39 mouse cellular contexts compared by ENCODE assay signal in the genomic region with DNA sequence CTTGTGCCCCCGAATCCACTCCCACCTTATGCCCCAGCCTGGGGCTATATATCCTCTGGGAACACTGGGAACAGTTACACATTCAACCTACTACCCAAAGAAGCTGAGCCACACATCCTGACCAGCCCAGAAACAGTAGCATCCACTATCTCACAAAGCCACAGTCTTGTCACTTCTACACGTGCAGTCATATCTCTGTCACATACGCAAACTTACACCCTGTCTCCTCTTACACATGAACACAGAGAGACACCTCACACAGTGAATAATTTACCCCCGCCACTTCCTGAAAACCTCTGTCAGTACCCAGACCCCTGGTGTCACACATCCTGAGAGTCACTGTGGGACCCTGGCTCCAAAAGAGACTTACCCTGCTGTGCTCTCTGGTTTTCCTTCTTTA. TPM values are rescaled to one million over a fixed set of nuclear protein-coding genes. Genes with fewer than 3 reads are reported as not detected.
DNase-seq lines count a peak whose midpoint lies in the region; ATAC-seq and TF ChIP-seq lines count a peak whose summit lies in the region.
"Had no signal": no experiment of that assay in that cellular context is flagged by ENCODE, and none has a peak within 500 bp of the region (broad histone marks: within the 10 kb centered on the region; RNA-seq: fewer than 3 reads in every experiment).

No protein-coding gene starts in this region.

- no peak overlapping the region for H3K4me2 ChIP-seq in stomach, embryonic 15.5 days
- H3K4me2 ChIP-seq in stomach, postnatal 0 days (replicated peaks; ENCODE audit: low read depth), result no peak overlapping the region
- peak overlapping the region; percentile 70 for H3K4me2 ChIP-seq in liver, embryonic 16.5 days (ENCODE audit: low read depth, low read length)
- no peak overlapping the region for H3K4me2 ChIP-seq in forebrain, embryonic 11.5 days (ENCODE audit: low read depth, low read length, severe bottlenecking)
- H3K4me2 ChIP-seq: embryonic facial prominence, embryonic 12.5 days; forebrain, embryonic 13.5 days; heart, embryonic 11.5 days; hindbrain, embryonic 14.5 days; limb, embryonic 15.5 days; lung, embryonic 15.5 days; midbrain, embryonic 13.5 days had no signal

- H3K9me3 ChIP-seq in erythroblast, embryonic 14.5 days (ENCODE audit: control insufficient read depth, low read length), result peaks cover 7% of the 10 kb centered on the region
- no peaks in the 10 kb centered on the region for H3K9me3 ChIP-seq in stomach, embryonic 15.5 days
- H3K9me3 ChIP-seq in stomach, postnatal 0 days (ENCODE audit: control insufficient read depth, low read length), result no peaks in the 10 kb centered on the region
- H3K9me3 ChIP-seq in liver, embryonic 16.5 days (replicated peaks; ENCODE audit: control insufficient read depth, low read length), result no peaks in the 10 kb centered on the region
- H3K9me3 ChIP-seq in forebrain, embryonic 11.5 days (ENCODE audit: control insufficient read depth, low read length), result no peaks in the 10 kb centered on the region
- H3K9me3 ChIP-seq: embryonic facial prominence, embryonic 12.5 days; forebrain, embryonic 13.5 days; limb, embryonic 10.5 days; limb, embryonic 15.5 days; lung, embryonic 15.5 days; midbrain, embryonic 13.5 days had no signal

- no peak overlapping the region for H3K9ac ChIP-seq in stomach, embryonic 15.5 days
- H3K9ac ChIP-seq in stomach, postnatal 0 days (ENCODE audit: low read length), result no peak overlapping the region
- H3K9ac ChIP-seq in liver, embryonic 16.5 days (ENCODE audit: low read depth, low read length), result peak overlapping the region; percentile 56
- H3K9ac ChIP-seq in forebrain, embryonic 11.5 days (ENCODE audit: low read length), result no peak overlapping the region
- H3K9ac ChIP-seq: embryonic facial prominence, embryonic 12.5 days; forebrain, embryonic 13.5 days; hindbrain, embryonic 14.5 days; limb, embryonic 15.5 days; lung, embryonic 15.5 days; midbrain, embryonic 13.5 days had no signal

- no peak for DNase-seq in stomach, postnatal 0 days (ENCODE audit: low spot score)
- no peak for DNase-seq in left cerebral cortex, adult 8-10 months (ENCODE audit: low spot score in 2 of 2)
- no peak for DNase-seq in forebrain, embryonic 11.5 days (ENCODE audit: low spot score)
- DNase-seq: adrenal gland, postnatal 10 days; cerebellum, adult 8-10 months; cerebellum, postnatal 25 days; embryo, embryonic 11 days; gastrocnemius, postnatal 25 days; heart, adult 18-20 months; heart, postnatal 4 days; kidney, adult 18-20 months; kidney, postnatal 36 days; retina, postnatal 1 day; right cerebral cortex, postnatal 14 days; thymus, adult 18-20 months; thymus, postnatal 36 days had no signal

- H3K36me3 ChIP-seq in erythroblast, embryonic 14.5 days (ENCODE audit: control insufficient read depth), result no peaks in the 10 kb centered on the region
- no peaks in the 10 kb centered on the region for H3K36me3 ChIP-seq in stomach, embryonic 15.5 days
- no peaks in the 10 kb centered on the region for H3K36me3 ChIP-seq in stomach, postnatal 0 days (ENCODE audit: control insufficient read depth, insufficient read depth, low read length)
- H3K36me3 ChIP-seq in liver, embryonic 16.5 days (ENCODE audit: control insufficient read depth, insufficient read depth), result no peaks in the 10 kb centered on the region
- H3K36me3 ChIP-seq in forebrain, embryonic 11.5 days (ENCODE audit: control insufficient read depth, insufficient read depth, low read length), result no peaks in the 10 kb centered on the region
- H3K36me3 ChIP-seq: embryonic facial prominence, embryonic 12.5 days; limb, embryonic 10.5 days; limb, embryonic 15.5 days; lung, embryonic 15.5 days; midbrain, embryonic 13.5 days had no signal

- H3K27ac ChIP-seq in stomach, embryonic 15.5 days, result no peak overlapping the region
- no peak overlapping the region for H3K27ac ChIP-seq in stomach, postnatal 0 days (replicated peaks)
- H3K27ac ChIP-seq in liver, embryonic 16.5 days (ENCODE audit: low read length), result peak overlapping the region; percentile 74
- H3K27ac ChIP-seq in forebrain, embryonic 11.5 days (ENCODE audit: low read depth, low read length), result no peak overlapping the region
- H3K27ac ChIP-seq: embryonic facial prominence, embryonic 12.5 days; forebrain, embryonic 13.5 days; hindbrain, embryonic 14.5 days; limb, embryonic 15.5 days; lung, embryonic 15.5 days; midbrain, embryonic 13.5 days had no signal

- no peak for ATAC-seq in erythroblast, adult 5-6 weeks (replicated peaks; ENCODE audit: low FRiP score, poor library complexity, severe bottlenecking)
- ATAC-seq in stomach, embryonic 15.5 days (ENCODE audit: insufficient read depth, low FRiP score, low read depth), result peak; percentile 63; the same call in 1 of the 2 replicates
- ATAC-seq in stomach, postnatal 0 days (ENCODE audit: low FRiP score, low TSS enrichment), result no peak
- peak; percentile 83 for ATAC-seq in liver, embryonic 16.5 days (ENCODE audit: low read depth)
- no peak for ATAC-seq in forebrain, embryonic 11.5 days (replicated peaks; ENCODE audit: low FRiP score)
- no peak for ATAC-seq in erythroid progenitor cell, adult 5-6 weeks (replicated peaks; ENCODE audit: low FRiP score, poor library complexity, severe bottlenecking)
- ATAC-seq: forebrain, embryonic 13.5 days; midbrain, embryonic 13.5 days had no signal

- TF ChIP-seq CTCF in stomach, postnatal 0 days (IDR thresholded peaks at IDR 0.05; ENCODE audit: low read depth), result no peak

- H3K4me3 ChIP-seq in erythroblast, embryonic 14.5 days (replicated peaks), result peak overlapping the region; percentile 55
- H3K4me3 ChIP-seq in stomach, embryonic 15.5 days (replicated peaks), result no peak overlapping the region
- no peak overlapping the region for H3K4me3 ChIP-seq in stomach, postnatal 0 days (ENCODE audit: low read depth, low read length)
- H3K4me3 ChIP-seq in liver, embryonic 16.5 days (ENCODE audit: low read depth, low read length), result peak overlapping the region; percentile 49
- H3K4me3 ChIP-seq in forebrain, embryonic 11.5 days (ENCODE audit: low read depth, low read length), result no peak overlapping the region
- H3K4me3 ChIP-seq: embryonic facial prominence, embryonic 12.5 days; forebrain, embryonic 13.5 days; limb, embryonic 10.5 days; limb, embryonic 15.5 days; lung, embryonic 15.5 days; midbrain, embryonic 13.5 days had no signal

- 71% methylated on average over 4 of the region's 4 CpGs for WGBS in stomach, embryonic 15.5 days
- WGBS in stomach, postnatal 0 days, result 69% methylated on average over 4 of the region's 4 CpGs
- 25% methylated on average over 4 of the region's 4 CpGs for WGBS in liver, embryonic 16.5 days (ENCODE audit: insufficient replicate concordance)
- 75% methylated on average over 4 of the region's 4 CpGs for WGBS in forebrain, embryonic 11.5 days

- peaks cover 37% of the 10 kb centered on the region for H3K4me1 ChIP-seq in erythroblast, embryonic 14.5 days (ENCODE audit: control insufficient read depth)
- H3K4me1 ChIP-seq in stomach, embryonic 15.5 days, result no peaks in the 10 kb centered on the region
- H3K4me1 ChIP-seq in stomach, postnatal 0 days (replicated peaks; ENCODE audit: control insufficient read depth, insufficient read depth), result no peaks in the 10 kb centered on the region
- H3K4me1 ChIP-seq in liver, embryonic 16.5 days (ENCODE audit: control insufficient read depth, low read depth, low read length), result peaks cover 34% of the 10 kb centered on the region
- no peaks in the 10 kb centered on the region for H3K4me1 ChIP-seq in forebrain, embryonic 11.5 days (replicated peaks; ENCODE audit: control insufficient read depth, insufficient read depth, low read length)
- H3K4me1 ChIP-seq: lung, embryonic 15.5 days had no signal

- no peak for TF ChIP-seq EP300 in stomach, postnatal 0 days (optimal IDR thresholded peaks at IDR 0.05)

- peaks cover 9% of the 10 kb centered on the region for H3K27me3 ChIP-seq in erythroblast, embryonic 14.5 days (ENCODE audit: control insufficient read depth)
- H3K27me3 ChIP-seq in stomach, embryonic 15.5 days (replicated peaks), result no peaks in the 10 kb centered on the region
- H3K27me3 ChIP-seq in stomach, postnatal 0 days (ENCODE audit: control insufficient read depth, insufficient read depth, low read length), result no peaks in the 10 kb centered on the region
- H3K27me3 ChIP-seq in liver, embryonic 16.5 days (ENCODE audit: control insufficient read depth, insufficient read depth, low read depth, low read length), result no peaks in the 10 kb centered on the region
- H3K27me3 ChIP-seq in forebrain, embryonic 11.5 days (ENCODE audit: control insufficient read depth, insufficient read depth, low read length), result no peaks in the 10 kb centered on the region
- H3K27me3 ChIP-seq: CH12.LX; lung, embryonic 15.5 days; midbrain, embryonic 13.5 days had no signal

RNA-seq across cellular contexts. Expression of gene Kcnip2, which starts 13.2 kb away (rescaled TPM):
- 0.33 and 0.46 TPM in 2 replicates for polyA plus RNA-seq in erythroblast, embryonic 14.5 days (2012)
- not detected in 2 replicates for total RNA-seq in erythroblast, adult 5-6 weeks (2015; ENCODE audit: low replicate concordance)
- total RNA-seq in erythroblast, adult 5-6 weeks (2017; ENCODE audit: low replicate concordance), result 0.98 TPM in 1 of 2 replicates, not detected in the other
- 1.6 and 2.8 TPM in 2 replicates for polyA plus RNA-seq in stomach, embryonic 15.5 days (2015; fragmentation: Nextera tagmentation; extraction: Ambion mirVana)
- 2.1 and 2.2 TPM in 2 replicates for polyA plus RNA-seq in stomach, postnatal 0 days (2015; fragmentation: Nextera tagmentation; extraction: Ambion mirVana)
- polyA plus RNA-seq in liver, embryonic 16.5 days (2015; fragmentation: Nextera tagmentation; extraction: Ambion mirVana), result 2.2 TPM in 2 replicates
- 100 to 1,000 TPM; 150 to 177 (median 154) TPM for total RNA-seq in left cerebral cortex, adult 8-10 months (2022)
- polyA plus RNA-seq in forebrain, embryonic 11.5 days (2014; fragmentation: Nextera tagmentation; extraction: Ambion mirVana), result 0.76 and 1.5 TPM in 2 replicates
- total RNA-seq in erythroid progenitor cell, adult 5-6 weeks (2015; ENCODE audit: low replicate concordance), result not detected in 2 replicates
- total RNA-seq in erythroid progenitor cell, adult 5-6 weeks (2017; ENCODE audit: low replicate concordance), result 0.26 TPM in 1 of 2 replicates, not detected in the other
- total RNA-seq: CH12.LX; monocyte, adult 5-6 weeks had no signal
- polyA plus RNA-seq: C2C12 had no signal

RNA-seq across cellular contexts. Expression of gene Mgea5, which starts 19.1 kb away (rescaled TPM):
- polyA plus RNA-seq in erythroblast, embryonic 14.5 days (2012), result 1.9 and 2.3 TPM in 2 replicates
- total RNA-seq in erythroblast, adult 5-6 weeks (2015; ENCODE audit: low replicate concordance), result 124 and 142 TPM in 2 replicates
- total RNA-seq in erythroblast, adult 5-6 weeks (2017; ENCODE audit: low replicate concordance), result 257 and 309 TPM in 2 replicates
- polyA plus RNA-seq in stomach, embryonic 15.5 days (2015; fragmentation: Nextera tagmentation; extraction: Ambion mirVana), result 42.2 and 47.2 TPM in 2 replicates
- polyA plus RNA-seq in stomach, postnatal 0 days (2015; fragmentation: Nextera tagmentation; extraction: Ambion mirVana), result 16.5 and 19.0 TPM in 2 replicates
- polyA plus RNA-seq in liver, embryonic 16.5 days (2015; fragmentation: Nextera tagmentation; extraction: Ambion mirVana), result 15.6 and 16.3 TPM in 2 replicates
- total RNA-seq in left cerebral cortex, adult 8-10 months (2022), result 100 to 1,000 TPM; 142 to 157 (median 154) TPM
- polyA plus RNA-seq in forebrain, embryonic 11.5 days (2014; fragmentation: Nextera tagmentation; extraction: Ambion mirVana), result 83.4 and 88.9 TPM in 2 replicates
- total RNA-seq in erythroid progenitor cell, adult 5-6 weeks (2015; ENCODE audit: low replicate concordance), result 106 and 118 TPM in 2 replicates
- total RNA-seq in erythroid progenitor cell, adult 5-6 weeks (2017; ENCODE audit: low replicate concordance), result 181 and 220 TPM in 2 replicates

RNA-seq across cellular contexts. Expression of gene Npm3, which starts 53.3 kb away (rescaled TPM):
- 1.3 TPM in 2 replicates for polyA plus RNA-seq in erythroblast, embryonic 14.5 days (2012)
- total RNA-seq in erythroblast, adult 5-6 weeks (2015; ENCODE audit: low replicate concordance), result 11.1 and 12.3 TPM in 2 replicates
- 9.4 and 22.3 TPM in 2 replicates for total RNA-seq in erythroblast, adult 5-6 weeks (2017; ENCODE audit: low replicate concordance)
- polyA plus RNA-seq in stomach, embryonic 15.5 days (2015; fragmentation: Nextera tagmentation; extraction: Ambion mirVana), result 16.0 and 16.3 TPM in 2 replicates
- polyA plus RNA-seq in stomach, postnatal 0 days (2015; fragmentation: Nextera tagmentation; extraction: Ambion mirVana), result 9.9 and 10.9 TPM in 2 replicates
- polyA plus RNA-seq in liver, embryonic 16.5 days (2015; fragmentation: Nextera tagmentation; extraction: Ambion mirVana), result 4.6 and 6.1 TPM in 2 replicates
- total RNA-seq in left cerebral cortex, adult 8-10 months (2022), result 1 to 10 TPM; 4.7 to 6.8 (median 5.7) TPM
- 13.1 and 18.2 TPM in 2 replicates for polyA plus RNA-seq in forebrain, embryonic 11.5 days (2014; fragmentation: Nextera tagmentation; extraction: Ambion mirVana)
- total RNA-seq in erythroid progenitor cell, adult 5-6 weeks (2015; ENCODE audit: low replicate concordance), result 5.4 and 6.8 TPM in 2 replicates
- total RNA-seq in erythroid progenitor cell, adult 5-6 weeks (2017; ENCODE audit: low replicate concordance), result 1.1 and 16.3 TPM in 2 replicates

RNA-seq across cellular contexts. Expression of gene Fgf8, which starts 60.0 kb away (rescaled TPM):
- polyA plus RNA-seq in erythroblast, embryonic 14.5 days (2012), result not detected in 2 replicates
- not detected in 2 replicates for total RNA-seq in erythroblast, adult 5-6 weeks (2015; ENCODE audit: low replicate concordance)
- not detected in 2 replicates for total RNA-seq in erythroblast, adult 5-6 weeks (2017; ENCODE audit: low replicate concordance)
- 0.17 TPM in 1 of 2 replicates, not detected in the other for polyA plus RNA-seq in stomach, embryonic 15.5 days (2015; fragmentation: Nextera tagmentation; extraction: Ambion mirVana)
- polyA plus RNA-seq in stomach, postnatal 0 days (2015; fragmentation: Nextera tagmentation; extraction: Ambion mirVana), result not detected in 2 replicates
- polyA plus RNA-seq in liver, embryonic 16.5 days (2015; fragmentation: Nextera tagmentation; extraction: Ambion mirVana), result not detected in 2 replicates
- not detected for total RNA-seq in left cerebral cortex, adult 8-10 months (2022)
- 18.3 and 22.2 TPM in 2 replicates for polyA plus RNA-seq in forebrain, embryonic 11.5 days (2014; fragmentation: Nextera tagmentation; extraction: Ambion mirVana)
- not detected in 2 replicates for total RNA-seq in erythroid progenitor cell, adult 5-6 weeks (2015; ENCODE audit: low replicate concordance)
- total RNA-seq in erythroid progenitor cell, adult 5-6 weeks (2017; ENCODE audit: low replicate concordance), result not detected in 2 replicates
- total RNA-seq: adrenal gland, postnatal 10 days; CH12.LX; gastrocnemius, adult 18-20 months; gastrocnemius, postnatal 25 days; heart, adult 18-20 months; layer of hippocampus, adult 8-10 months; layer of hippocampus, postnatal 25 days; left cerebral cortex, postnatal 10 days; megakaryocyte, adult 5-6 weeks; monocyte, adult 5-6 weeks had no signal
- polyA plus RNA-seq: C2C12; intestine, embryonic 14.5 days; lung, embryonic 15.5 days; stomach, embryonic 16.5 days had no signal

Comparison
In these comparisons a context has a peak if more than half of its experiments do, and no peak if none do; other contexts are left out.
1. ATAC-seq: peak in stomach, embryonic 15.5 days (single experiment) and liver, embryonic 16.5 days (single experiment); none in erythroblast, adult 5-6 weeks (single experiment), stomach, postnatal 0 days (single experiment), forebrain, embryonic 11.5 days (single experiment) and erythroid progenitor cell, adult 5-6 weeks (single experiment).
2. H3K4me3 ChIP-seq: peak in erythroblast, embryonic 14.5 days (single experiment) and liver, embryonic 16.5 days (single experiment); none in stomach, embryonic 15.5 days (single experiment), stomach, postnatal 0 days (single experiment) and forebrain, embryonic 11.5 days (single experiment).